Mouse (Mus musculus) testis, adult 2 months (tissue): ENCODE data around the gene Sdr39u1.

Source experiments
- CTCF ChIP-seq: fragments of 200-500 bp; IDR thresholded peaks from 2 replicates; pipeline ENCODE4 v1.5.1; 2012; ENCODE audit warnings: low read depth, mild to moderate bottlenecking, inconsistent platforms, low read length, moderate library complexity; ENCODE audit not compliant: control insufficient read depth, insufficient read depth, insufficient replicate concordance
- POLR2A ChIP-seq: fragments of 200-500 bp; IDR thresholded peaks from 2 replicates; pipeline ENCODE4 v1.6.1; 2012; ENCODE audit warnings: low read depth, mild to moderate bottlenecking, inconsistent platforms, low read length, moderate library complexity; ENCODE audit not compliant: control insufficient read depth

GRCm38 (mm10) chr14:55905518-55905917, 5.4 kb upstream of the Sdr39u1 start:
- TF ChIP-seq CTCF (no peak), POLR2A (no peak)
